Mouse (Mus musculus): ENCODE data around the gene Tmub2. TPM values are rescaled to one million over a fixed set of nuclear protein-coding genes. Genes with fewer than 3 reads are reported as not detected.

Gene Tmub2
- total and polyA plus RNA-seq, 3 experiments, result 27.0 to 32.9 (median 31.0) TPM

DNA sequence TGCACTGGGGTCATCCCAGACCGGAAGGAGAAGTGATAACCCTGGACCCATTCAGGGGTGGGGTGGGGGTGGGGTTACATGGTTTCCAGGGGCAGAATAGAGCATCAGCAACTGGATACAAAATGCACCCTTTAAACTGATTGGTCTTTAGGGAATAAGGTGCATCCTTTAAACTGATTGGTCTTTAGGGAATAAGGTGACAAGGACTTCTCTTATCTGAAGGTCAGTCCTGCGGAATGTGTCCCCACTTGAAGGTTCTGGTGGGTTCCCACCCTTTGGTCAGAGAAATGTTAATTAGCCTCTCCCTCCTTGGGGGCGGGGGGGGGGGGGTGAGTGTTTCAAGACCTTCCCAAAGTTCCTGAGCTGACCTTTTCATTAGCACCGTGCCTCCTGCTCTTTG lies 47.1 kb downstream of the Tmub2 start:
- Histone ChIP-seq H3K36me3 (replicated peaks in 1 of 2; ENCODE audit: control insufficient read depth in 1 of 2, insufficient read depth in 1 of 2, low read length in 1 of 2) (no peaks in the 10 kb centered on the region), H3K27me3 (replicated peaks) (peaks cover 48% of the 10 kb centered on the region), H3K4me3 (replicated peaks in 1 of 3; ENCODE audit: low read depth in 2 of 3, low read length in 2 of 3, poor library complexity in 1 of 3) (no peak overlapping the region), H3K9me3 (replicated peaks; ENCODE audit: low read length) (peaks cover 7% of the 10 kb centered on the region), H3K27ac (ENCODE audit: insufficient read depth, low read depth) (no peak overlapping the region), H3K4me2 (ENCODE audit: insufficient read depth, low read depth, poor library complexity, severe bottlenecking) (no peak overlapping the region), H3K9ac (ENCODE audit: insufficient read depth, low read depth) (no peak overlapping the region), H3K79me2 (replicated peaks; ENCODE audit: control insufficient read depth, extremely low read depth, insufficient read depth, poor library complexity, severe bottlenecking) (no peaks in the 10 kb centered on the region), H3K4me1 (ENCODE audit: control insufficient read depth in 1 of 2, insufficient read depth in 2 of 2) (no peaks in the 10 kb centered on the region)
- in situ Hi-C loops (cut with MboI; ENCODE audit: low pct_ligation_motif_present, low pct_unique_long_range_greater_than_20kb, low sequenced_read_pairs), result no loop called here
- dilution Hi-C loops (cut with MboI; ENCODE audit: extremely low pct_ligation_motif_present, extremely low pct_unique_long_range_greater_than_20kb, low sequenced_read_pairs), result no loop called here
- DNase-seq (ENCODE audit: extremely low read depth), result no peak
- no peak for TF ChIP-seq E2F4 (IDR thresholded peaks at IDR 0.05; ENCODE audit: insufficient replicate concordance, low read depth, low read length)
- TF ChIP-seq SMC3 (IDR thresholded peaks at IDR 0.05; ENCODE audit: low read depth, low read length), result no peak
- TF ChIP-seq ZKSCAN1 (IDR thresholded peaks at IDR 0.05; ENCODE audit: borderline replicate concordance, low read depth, low read length), result no peak
- TF ChIP-seq USF2 (conservative IDR thresholded peaks at IDR 0.05; ENCODE audit: low read depth, low read length), result no peak
- TF ChIP-seq BHLHE40 (IDR thresholded peaks at IDR 0.05; ENCODE audit: low read depth, low read length), result no peak
- no peak for TF ChIP-seq POLR2AphosphoS2 (IDR thresholded peaks at IDR 0.05; ENCODE audit: low read depth, low read length)
- no peak for TF ChIP-seq POLR2A (IDR thresholded peaks at IDR 0.05; ENCODE audit: low read depth, low read length)

DNA sequence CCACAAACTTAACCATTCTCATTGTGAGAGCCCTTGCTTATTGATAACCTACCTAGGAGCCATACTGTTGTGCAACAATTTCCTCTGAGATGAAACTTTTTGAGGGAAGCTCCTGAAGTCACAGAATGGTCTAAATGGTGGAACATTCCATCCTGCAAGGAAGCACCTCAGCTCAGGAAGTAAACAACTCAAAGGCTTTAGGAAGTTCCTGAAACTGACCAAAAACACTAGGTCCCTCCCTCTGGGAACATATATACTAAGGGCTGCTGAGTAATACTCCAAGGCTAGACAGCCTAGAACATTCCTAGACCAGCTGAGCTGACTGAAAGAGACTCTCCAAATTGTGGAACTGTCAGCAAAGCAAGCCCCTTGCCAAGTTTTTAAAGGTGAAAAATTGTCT lies 48.3 kb downstream of the Tmub2 start:
- H3K4me1 ChIP-seq (ENCODE audit: control insufficient read depth in 1 of 2, insufficient read depth in 2 of 2), result no peaks in the 10 kb centered on the region
- H3K27me3 ChIP-seq (replicated peaks), result peaks cover 43% of the 10 kb centered on the region

DNA sequence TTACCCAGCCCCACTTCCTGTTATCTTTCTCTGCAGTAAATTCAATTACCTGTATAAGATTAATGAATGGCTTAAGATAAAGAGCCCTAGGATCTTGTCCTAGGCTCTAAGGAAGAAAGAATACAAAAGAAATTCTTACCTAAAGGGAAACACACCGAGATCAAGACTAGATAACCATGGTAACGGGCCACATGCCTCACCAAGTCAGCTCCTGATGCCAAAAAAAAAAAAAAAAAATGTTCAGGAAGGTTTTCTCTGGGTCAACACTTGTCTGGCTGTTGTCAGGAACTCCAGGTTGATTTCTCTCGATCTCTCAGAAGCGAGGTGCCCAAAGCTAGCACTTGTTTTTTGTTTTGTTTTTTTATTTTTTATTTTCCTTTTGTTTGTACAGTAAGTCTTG lies 49.3 kb downstream of the Tmub2 start:
- H3K27ac ChIP-seq (ENCODE audit: insufficient read depth, low read depth), result no peak overlapping the region
- H3K4me1 ChIP-seq (ENCODE audit: control insufficient read depth in 1 of 2, insufficient read depth in 2 of 2), result no peaks in the 10 kb centered on the region
- H3K4me3 ChIP-seq (replicated peaks in 1 of 3; ENCODE audit: low read depth in 2 of 3, low read length in 2 of 3, poor library complexity in 1 of 3), result no peak overlapping the region
- in situ Hi-C loops (cut with MboI; ENCODE audit: low pct_ligation_motif_present, low pct_unique_long_range_greater_than_20kb, low sequenced_read_pairs), result no loop called here
- DNase-seq (ENCODE audit: extremely low read depth), result no peak
- peaks cover 7% of the 10 kb centered on the region for H3K9me3 ChIP-seq (replicated peaks; ENCODE audit: low read length)
- no peak overlapping the region for H3K9ac ChIP-seq (ENCODE audit: insufficient read depth, low read depth)
- H3K36me3 ChIP-seq (replicated peaks in 1 of 2; ENCODE audit: control insufficient read depth in 1 of 2, insufficient read depth in 1 of 2, low read length in 1 of 2), result no peaks in the 10 kb centered on the region
- dilution Hi-C loops (cut with MboI; ENCODE audit: extremely low pct_ligation_motif_present, extremely low pct_unique_long_range_greater_than_20kb, low sequenced_read_pairs), result no loop called here
- H3K79me2 ChIP-seq (replicated peaks; ENCODE audit: control insufficient read depth, extremely low read depth, insufficient read depth, poor library complexity, severe bottlenecking), result no peaks in the 10 kb centered on the region
- peaks cover 38% of the 10 kb centered on the region for H3K27me3 ChIP-seq (replicated peaks)
- no peak overlapping the region for H3K4me2 ChIP-seq (ENCODE audit: insufficient read depth, low read depth, poor library complexity, severe bottlenecking)
- TF ChIP-seq EP300 (IDR thresholded peaks at IDR 0.05; ENCODE audit: low read length), result no peak

More for the DNA sequence above, 48.3 kb downstream of the Tmub2 start:
- TF ChIP-seq KAT2A (IDR thresholded peaks at IDR 0.05; ENCODE audit: insufficient replicate concordance, low read length) (no peak), E2F4 (IDR thresholded peaks at IDR 0.05; ENCODE audit: insufficient replicate concordance, low read depth, low read length) (no peak), ZC3H11A (IDR thresholded peaks at IDR 0.05; ENCODE audit: low read depth, low read length) (no peak), TBP (conservative IDR thresholded peaks at IDR 0.05; ENCODE audit: low read depth, low read length) (no peak), JUND (conservative IDR thresholded peaks at IDR 0.05; ENCODE audit: low read depth, low read length) (no peak), BHLHE40 (IDR thresholded peaks at IDR 0.05; ENCODE audit: low read depth, low read length) (no peak), SIN3A (IDR thresholded peaks at IDR 0.05; ENCODE audit: low read length) (no peak), MAZ (IDR thresholded peaks at IDR 0.05; ENCODE audit: low read depth, low read length) (no peak), NRF1 (IDR thresholded peaks at IDR 0.05; ENCODE audit: low read depth, low read length) (no peak), RCOR1 (conservative IDR thresholded peaks at IDR 0.05; ENCODE audit: low read depth, low read length) (no peak), TCF12 (IDR thresholded peaks at IDR 0.05; ENCODE audit: low read depth, low read length) (no peak), RAD21 (IDR thresholded peaks at IDR 0.05; ENCODE audit: low read depth, low read length) (no peak), CHD1 (IDR thresholded peaks at IDR 0.05; ENCODE audit: low read depth, low read length) (no peak), MAX (IDR thresholded peaks at IDR 0.05; ENCODE audit: low read length) (no peak)
- dilution Hi-C loops (cut with MboI; ENCODE audit: extremely low pct_ligation_motif_present, extremely low pct_unique_long_range_greater_than_20kb, low sequenced_read_pairs), result no loop called here
- Histone ChIP-seq H3K4me3 (replicated peaks in 1 of 3; ENCODE audit: low read depth in 2 of 3, low read length in 2 of 3, poor library complexity in 1 of 3) (no peak overlapping the region), H3K4me2 (ENCODE audit: insufficient read depth, low read depth, poor library complexity, severe bottlenecking) (no peak overlapping the region), H3K27ac (ENCODE audit: insufficient read depth, low read depth) (no peak overlapping the region), H3K9me3 (replicated peaks; ENCODE audit: low read length) (peaks cover 7% of the 10 kb centered on the region), H3K9ac (ENCODE audit: insufficient read depth, low read depth) (no peak overlapping the region), H3K36me3 (replicated peaks in 1 of 2; ENCODE audit: control insufficient read depth in 1 of 2, insufficient read depth in 1 of 2, low read length in 1 of 2) (no peaks in the 10 kb centered on the region), H3K79me2 (replicated peaks; ENCODE audit: control insufficient read depth, extremely low read depth, insufficient read depth, poor library complexity, severe bottlenecking) (no peaks in the 10 kb centered on the region)
- in situ Hi-C loops (cut with MboI; ENCODE audit: low pct_ligation_motif_present, low pct_unique_long_range_greater_than_20kb, low sequenced_read_pairs), result no loop called here
- no peak for DNase-seq (ENCODE audit: extremely low read depth)

All from CH12.LX (cell line).